Mouse (Mus musculus) spleen, adult 18-20 months (tissue): Measurements from ENCODE around the gene Ndufs3.

Experiments
- DNase-seq, 2 experiments: peaks; one replicate each; pipeline ENCODE4 v3.0.0; 2022; ENCODE audit warnings: mixed read lengths in 2 of 2

The Ndufs3 gene

GRCm38 (mm10) chr2:90904076-90904855 is at the start of gene Ndufs3, which contains the start of gene Kbtbd4:
Ndufs3 (minus strand) TSS chr2:90904827.
Kbtbd4 (plus strand) TSS chr2:90904740.
- DNase-seq = peak; percentile 74 to 86

- no peak for DNase-seq
Measured at GRCm38 (mm10) chr2:90953461-90953860, 48.8 kb upstream of the Ndufs3 start.

GRCm38 (mm10) chr2:90950582-90951194 is 46.1 kb upstream of the Ndufs3 start:
- no peak for DNase-seq

GRCm38 (mm10) chr2:90950149-90950548 is 45.5 kb upstream of the Ndufs3 start:
- no peak for DNase-seq

GRCm38 (mm10) chr2:90941744-90942143 is 37.1 kb upstream of the Ndufs3 start:
- no peak for DNase-seq

- peak; percentile 79 to 82 for DNase-seq
Measured at GRCm38 (mm10) chr2:90940233-90941229, 35.9 kb upstream of the Ndufs3 start, which contains the start of gene Celf1. Celf1 (plus strand) TSS chr2:90940382.

- DNase-seq = no peak
Measured at GRCm38 (mm10) chr2:90939750-90940149, 35.1 kb upstream of the Ndufs3 start.

GRCm38 (mm10) chr2:90938362-90938761 is 33.7 kb upstream of the Ndufs3 start:
- no peak for DNase-seq

GRCm38 (mm10) chr2:90932273-90932672 is 27.6 kb upstream of the Ndufs3 start:
- no peak for DNase-seq

- no peak for DNase-seq
Measured at GRCm38 (mm10) chr2:90931829-90932228, 27.2 kb upstream of the Ndufs3 start.

- DNase-seq = no peak
Measured at GRCm38 (mm10) chr2:90928566-90928965, 23.9 kb upstream of the Ndufs3 start.

- no peak for DNase-seq
Measured at GRCm38 (mm10) chr2:90922636-90923035, 18.0 kb upstream of the Ndufs3 start.

GRCm38 (mm10) chr2:90921178-90921577 is 16.6 kb upstream of the Ndufs3 start:
- DNase-seq = no peak

- DNase-seq = peak in 1 of 2 experiments; percentile 63
Measured at GRCm38 (mm10) chr2:90917999-90918698, 13.5 kb upstream of the Ndufs3 start.

- peak; percentile 32 to 56 for DNase-seq
Measured at GRCm38 (mm10) chr2:90917233-90917998, 12.8 kb upstream of the Ndufs3 start.

- DNase-seq = no peak
Measured at GRCm38 (mm10) chr2:90916560-90917232, 12.1 kb upstream of the Ndufs3 start.

GRCm38 (mm10) chr2:90915516-90915915 is 10.9 kb upstream of the Ndufs3 start:
- DNase-seq = no peak

- DNase-seq = no peak
Measured at GRCm38 (mm10) chr2:90913671-90914070, 9.0 kb upstream of the Ndufs3 start.

- DNase-seq = no peak
Measured at GRCm38 (mm10) chr2:90911668-90912067, 7.0 kb upstream of the Ndufs3 start.

- no peak for DNase-seq
Measured at GRCm38 (mm10) chr2:90910861-90911260, 6.2 kb upstream of the Ndufs3 start.

GRCm38 (mm10) chr2:90906721-90907120 is 2.1 kb upstream of the Ndufs3 start:
- DNase-seq = no peak
